21 mouse cellular contexts compared by ENCODE assay signal in the genomic region with DNA sequence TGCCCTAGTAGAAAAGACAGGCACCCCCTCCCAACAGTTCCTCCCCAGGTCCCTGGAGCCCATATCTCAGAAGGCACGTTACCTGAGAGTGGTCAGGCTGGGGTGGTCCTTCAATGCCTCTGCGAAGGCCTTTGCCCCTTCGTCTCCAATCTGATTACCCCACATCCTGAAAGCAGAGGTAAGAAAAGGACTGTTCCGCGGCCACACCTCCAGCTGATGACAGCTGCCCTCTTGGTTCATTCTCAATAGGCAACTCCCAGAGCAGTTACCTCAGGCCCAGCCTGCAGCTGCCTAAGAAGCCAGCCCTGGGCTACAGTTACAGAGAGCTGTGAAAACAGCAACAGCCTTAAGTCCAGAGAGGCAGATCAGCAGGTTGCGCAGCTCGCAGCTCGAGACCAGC. TPM values are rescaled to one million over a fixed set of nuclear protein-coding genes. Genes with fewer than 3 reads are reported as not detected.
A peak's percentile ranks its signal among the peaks of the same experiment; 100 is the strongest.
DNase-seq lines count a peak whose midpoint lies in the region; ATAC-seq and TF ChIP-seq lines count a peak whose summit lies in the region.
"Had no signal": no experiment of that assay in that cellular context is flagged by ENCODE, and none has a peak within 500 bp of the region (broad histone marks: within the 10 kb centered on the region; RNA-seq: fewer than 3 reads in every experiment).

No protein-coding gene starts in this region.

- WGBS in liver, embryonic 16.5 days (ENCODE audit: insufficient replicate concordance): 58% methylated on average over 8 of the region's 8 CpGs
- WGBS in liver, embryonic 12.5 days (ENCODE audit: insufficient replicate concordance): 51% methylated on average over 8 of the region's 8 CpGs
- WGBS in midbrain, embryonic 11.5 days: 93% methylated on average over 8 of the region's 8 CpGs

- DNase-seq in gastrocnemius, adult 2 months: no peak
- DNase-seq in gastrocnemius, postnatal 10 days: no peak
- DNase-seq in retina, embryonic 14.5 days (ENCODE audit: low spot score): no peak
- no peak for DNase-seq in midbrain, embryonic 11.5 days (ENCODE audit: low spot score, missing footprints)
- DNase-seq: adrenal gland, postnatal 10 days; cerebellum, adult 9-11 months; kidney, adult 9 months; layer of hippocampus, postnatal 36 days; liver, embryonic 13.5 days; midbrain, embryonic 14.5 days; thymus, postnatal 14 days had no signal

- H3K4me2 ChIP-seq in liver, embryonic 16.5 days (ENCODE audit: low read depth, low read length): 0 out of 2 replicates have a peak overlapping the region, but pooled peaks have one; percentile 4
- H3K4me2 ChIP-seq in liver, embryonic 12.5 days: no peak overlapping the region
- H3K4me2 ChIP-seq in midbrain, embryonic 11.5 days: no peak overlapping the region
- H3K4me2 ChIP-seq: hindbrain, embryonic 15.5 days; liver, embryonic 13.5 days; neural tube, embryonic 13.5 days had no signal

- intact Hi-C loops in gastrocnemius, adult 2 months (cut with DNase I): no loop called here

- H3K36me3 ChIP-seq in liver, embryonic 16.5 days (ENCODE audit: control insufficient read depth, insufficient read depth): no peaks in the 10 kb centered on the region
- H3K36me3 ChIP-seq in liver, embryonic 12.5 days: no peaks in the 10 kb centered on the region
- no peaks in the 10 kb centered on the region for H3K36me3 ChIP-seq in midbrain, embryonic 11.5 days (ENCODE audit: control insufficient read depth, insufficient read depth, low read length)
- H3K36me3 ChIP-seq: hindbrain, embryonic 15.5 days; liver, embryonic 13.5 days; neural tube, embryonic 13.5 days had no signal

- no peaks in the 10 kb centered on the region for H3K4me1 ChIP-seq in liver, embryonic 16.5 days (ENCODE audit: control insufficient read depth, low read depth, low read length)
- H3K4me1 ChIP-seq in liver, embryonic 12.5 days: 0 out of 2 replicates have a peak, but pooled peaks cover 3% of the 10 kb centered on the region
- H3K4me1 ChIP-seq in bone marrow macrophage, adult 2 months (ENCODE audit: control insufficient read depth, insufficient read depth, low read length): peaks cover 34% of the 10 kb centered on the region
- H3K4me1 ChIP-seq in midbrain, embryonic 11.5 days (ENCODE audit: control insufficient read depth, insufficient read depth, low read length): no peaks in the 10 kb centered on the region
- H3K4me1 ChIP-seq: hindbrain, embryonic 15.5 days; liver, embryonic 13.5 days; neural tube, embryonic 13.5 days had no signal

- TF ChIP-seq CTCF in gastrocnemius, adult 2 months (IDR thresholded peaks at IDR 0.05): no peak
- no peak for TF ChIP-seq CTCF in bone marrow macrophage, adult 2 months (IDR thresholded peaks at IDR 0.05; ENCODE audit: low read depth, low read length)

- ATAC-seq in liver, embryonic 16.5 days (ENCODE audit: low read depth): no peak
- ATAC-seq in liver, embryonic 12.5 days: no peak
- ATAC-seq in megakaryocyte progenitor cell, adult 5-6 weeks (replicated peaks; ENCODE audit: poor library complexity): peak; percentile 68
- ATAC-seq in midbrain, embryonic 11.5 days (ENCODE audit: low FRiP score): no peak
- ATAC-seq: forebrain, embryonic 14.5 days had no signal

- no peaks in the 10 kb centered on the region for H3K27me3 ChIP-seq in liver, embryonic 16.5 days (ENCODE audit: control insufficient read depth, insufficient read depth, low read depth, low read length)
- peaks cover 4% of the 10 kb centered on the region; the same call in 1 of the 2 replicates for H3K27me3 ChIP-seq in liver, embryonic 12.5 days (replicated peaks)
- no peaks in the 10 kb centered on the region for H3K27me3 ChIP-seq in midbrain, embryonic 11.5 days (ENCODE audit: control insufficient read depth, insufficient read depth, low read length)
- H3K27me3 ChIP-seq: hindbrain, embryonic 15.5 days; liver, embryonic 13.5 days; neural tube, embryonic 13.5 days had no signal

- no peaks in the 10 kb centered on the region for H3K9me3 ChIP-seq in liver, embryonic 16.5 days (replicated peaks; ENCODE audit: control insufficient read depth, low read length)
- H3K9me3 ChIP-seq in liver, embryonic 12.5 days (replicated peaks): no peaks in the 10 kb centered on the region
- no peaks in the 10 kb centered on the region for H3K9me3 ChIP-seq in midbrain, embryonic 11.5 days (ENCODE audit: control insufficient read depth, low read length)
- H3K9me3 ChIP-seq: hindbrain, embryonic 15.5 days; liver, embryonic 13.5 days; neural tube, embryonic 13.5 days had no signal

- no peak overlapping the region for H3K9ac ChIP-seq in liver, embryonic 16.5 days (ENCODE audit: low read depth, low read length)
- no peak overlapping the region for H3K9ac ChIP-seq in liver, embryonic 12.5 days
- H3K9ac ChIP-seq in midbrain, embryonic 11.5 days (ENCODE audit: low read length): no peak overlapping the region
- H3K9ac ChIP-seq: hindbrain, embryonic 15.5 days; liver, embryonic 13.5 days; neural tube, embryonic 13.5 days had no signal

- H3K4me3 ChIP-seq in gastrocnemius, adult 2 months: no peak overlapping the region
- H3K4me3 ChIP-seq in liver, embryonic 16.5 days (ENCODE audit: low read depth, low read length): no peak overlapping the region
- H3K4me3 ChIP-seq in liver, embryonic 12.5 days: no peak overlapping the region
- H3K4me3 ChIP-seq in bone marrow macrophage, adult 2 months (ENCODE audit: insufficient read depth, low read length): no peak overlapping the region
- no peak overlapping the region for H3K4me3 ChIP-seq in midbrain, embryonic 11.5 days (ENCODE audit: low read depth, low read length)
- H3K4me3 ChIP-seq: hindbrain, embryonic 15.5 days; layer of hippocampus, adult 2 months; liver, embryonic 13.5 days; megakaryocyte, embryonic 14.5 days; myocyte; neural tube, embryonic 13.5 days had no signal

- no peak for TF ChIP-seq POLR2A in bone marrow macrophage, adult 2 months (IDR thresholded peaks at IDR 0.05; ENCODE audit: borderline replicate concordance, low read depth, low read length)

- H3K27ac ChIP-seq in gastrocnemius, adult 2 months: peak overlapping the region; percentile 63
- no peak overlapping the region for H3K27ac ChIP-seq in liver, embryonic 16.5 days (ENCODE audit: low read length)
- no peak overlapping the region for H3K27ac ChIP-seq in liver, embryonic 12.5 days
- H3K27ac ChIP-seq in bone marrow macrophage, adult 2 months (ENCODE audit: insufficient read depth, low read depth, low read length): peak overlapping the region; percentile 35; the same call in 1 of the 2 replicates
- no peak overlapping the region for H3K27ac ChIP-seq in midbrain, embryonic 11.5 days (ENCODE audit: low read depth, low read length)
- H3K27ac ChIP-seq: hindbrain, embryonic 15.5 days; layer of hippocampus, adult 2 months; liver, embryonic 13.5 days; neural tube, embryonic 13.5 days had no signal

RNA-seq across cellular contexts. Expression of gene Nod1, which starts 38.1 kb away (rescaled TPM):
- 1 to 10 TPM; 7.6 to 9.1 TPM for total RNA-seq in gastrocnemius, adult 2 months (2021)
- total RNA-seq in gastrocnemius, postnatal 10 days (2021): 1 to 10 TPM; 7.0 to 7.6 TPM
- 2.8 and 3.0 TPM in 2 replicates for polyA plus RNA-seq in liver, embryonic 16.5 days (2015; fragmentation: Nextera tagmentation; extraction: Ambion mirVana)
- 1.9 and 2.2 TPM in 2 replicates for polyA plus RNA-seq in liver, embryonic 12.5 days (2016; fragmentation: Nextera tagmentation; extraction: Ambion mirVana)
- 18.2 and 23.9 TPM in 2 replicates for polyA plus RNA-seq in bone marrow macrophage, adult 2 months (2012; ENCODE audit: insufficient read depth, insufficient read length, missing spikeins)
- total RNA-seq in megakaryocyte progenitor cell, adult 5-6 weeks (2015): 6.2 TPM in 2 replicates
- total RNA-seq in megakaryocyte progenitor cell, adult 5-6 weeks (2017): 4.6 and 5.2 TPM in 2 replicates
- 1.9 and 2.1 TPM in 2 replicates for polyA plus RNA-seq in midbrain, embryonic 11.5 days (2014; fragmentation: Nextera tagmentation; extraction: Ambion mirVana)

RNA-seq across cellular contexts. Expression of gene Ggct, which starts 58.4 kb away (rescaled TPM):
- total RNA-seq in gastrocnemius, adult 2 months (2021): 10 to 100 TPM in 1 of 2 experiments, 1 to 10 TPM in 1; 9.6 to 11.0 TPM
- total RNA-seq in gastrocnemius, postnatal 10 days (2021): 1 to 10 TPM; 6.3 TPM
- 2.9 and 3.0 TPM in 2 replicates for polyA plus RNA-seq in liver, embryonic 16.5 days (2015; fragmentation: Nextera tagmentation; extraction: Ambion mirVana)
- polyA plus RNA-seq in liver, embryonic 12.5 days (2016; fragmentation: Nextera tagmentation; extraction: Ambion mirVana): 6.9 and 7.4 TPM in 2 replicates
- polyA plus RNA-seq in bone marrow macrophage, adult 2 months (2012; ENCODE audit: insufficient read depth, insufficient read length, missing spikeins): 5.1 and 8.7 TPM in 2 replicates
- total RNA-seq in megakaryocyte progenitor cell, adult 5-6 weeks (2015): 12.5 and 13.5 TPM in 2 replicates
- total RNA-seq in megakaryocyte progenitor cell, adult 5-6 weeks (2017): 25.1 and 31.1 TPM in 2 replicates
- 12.9 and 14.4 TPM in 2 replicates for polyA plus RNA-seq in midbrain, embryonic 11.5 days (2014; fragmentation: Nextera tagmentation; extraction: Ambion mirVana)

Comparison
In these comparisons a context has a peak if more than half of its experiments do, and no peak if none do; other contexts are left out.
1. H3K27ac ChIP-seq: peak in gastrocnemius, adult 2 months (single experiment) and bone marrow macrophage, adult 2 months (single experiment); none in liver, embryonic 16.5 days (single experiment), liver, embryonic 12.5 days (single experiment) and midbrain, embryonic 11.5 days (single experiment).